Mouse (Mus musculus) limb, embryonic 11.5 days (tissue): ENCODE results near the gene Gna12. TPM values are rescaled to one million over a fixed set of nuclear protein-coding genes. Genes with fewer than 3 reads are reported as not detected.

Source experiments
- ATAC-seq: fragments of 200-750 bp; cut with Nextera tagmentation; 2 replicates; pipeline ENCODE4 v1.8.0; 2017; ENCODE audit warnings: low read depth; ENCODE audit not compliant: insufficient number of reproducible peaks, low FRiP score, low TSS enrichment
- DNase-seq: peaks from one replicate; pipeline ENCODE4 v3.0.0-alpha.2; 2015; ENCODE audit warnings: low spot score
- H3K27ac ChIP-seq: fragments of 300-500 bp; sonication (generic); replicated peaks from 2 replicates; pipeline ENCODE4 v1.5.1; 2014; ENCODE audit warnings: low read depth, mild to moderate bottlenecking, low read length
- H3K27me3 ChIP-seq: fragments of 300-500 bp; sonication (generic); 2 replicates; pipeline ENCODE4 v1.6.1; 2014; ENCODE audit warnings: mild to moderate bottlenecking, low read length, mixed read lengths; ENCODE audit not compliant: control insufficient read depth, insufficient read depth
- H3K36me3 ChIP-seq: fragments of 300-500 bp; sonication (generic); 2 replicates; pipeline ENCODE4 v1.6.1; 2014; ENCODE audit warnings: mild to moderate bottlenecking, low read length, moderate library complexity, mixed read lengths; ENCODE audit not compliant: control insufficient read depth, insufficient read depth
- H3K4me1 ChIP-seq: fragments of 300-500 bp; sonication (generic); 2 replicates; pipeline ENCODE4 v1.6.1; 2014; ENCODE audit warnings: low read length, mixed read lengths; ENCODE audit not compliant: control insufficient read depth, insufficient read depth
- H3K4me2 ChIP-seq: fragments of 300-500 bp; sonication (generic); 2 replicates; pipeline ENCODE4 v1.6.1; 2014; ENCODE audit warnings: low read depth, mild to moderate bottlenecking, moderate library complexity; ENCODE audit not compliant: severe bottlenecking
- H3K4me3 ChIP-seq: fragments of 300-500 bp; sonication (generic); 2 replicates; pipeline ENCODE4 v1.5.1; 2014; ENCODE audit warnings: low read depth, low read length
- H3K9ac ChIP-seq: fragments of 300-500 bp; sonication (generic); 2 replicates; pipeline ENCODE4 v1.6.1; 2014; ENCODE audit warnings: mild to moderate bottlenecking, low read length
- H3K9me3 ChIP-seq: fragments of 300-500 bp; sonication (generic); 2 replicates; pipeline ENCODE4 v1.6.1; 2016; ENCODE audit warnings: low read length; ENCODE audit not compliant: control insufficient read depth
- WGBS: fragments of 180-500 bp; shearing (Covaris S2); extraction: QIAGEN DNeasy Blood & Tissue Kit; methylation state at CpG from one replicate; pipeline ENCODE4 v1.1.7; 2014; 5-methylcytosine and 5-hydroxymethylcytosine counted together
- polyA plus RNA-seq: library from polyadenylated mRNA; unstranded; fragments of >200 nt; fragmentation: Nextera tagmentation; extraction: Ambion mirVana; gene quantifications from 2 replicates; pipeline ENCODE4 v1.2.1, GENCODE M21; 2014

The Gna12 gene
- polyA plus RNA-seq, 1 experiment from 2014 or later, result 34.5 TPM

DNA sequence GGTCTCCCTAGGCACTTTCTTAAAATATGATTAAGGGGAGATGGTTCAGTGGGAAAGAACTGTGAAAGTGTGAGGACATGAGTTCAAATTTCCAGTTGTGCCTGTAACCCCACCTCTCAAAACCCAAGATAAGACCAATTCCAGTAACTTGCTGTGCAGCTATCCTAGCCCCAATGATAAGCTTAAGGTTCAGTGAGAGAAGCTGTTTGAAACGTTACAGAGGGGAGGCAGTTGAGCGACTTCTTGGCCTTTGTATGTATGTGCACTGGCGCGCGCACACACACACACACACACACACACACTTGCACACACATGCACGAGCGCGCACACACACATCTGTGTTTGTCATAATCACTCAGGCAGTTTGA is 817 bp upstream of the Gna12 start:
- Histone ChIP-seq H3K9me3 (no peaks in the 10 kb centered on the region), H3K9ac (no peak overlapping the region), H3K27ac (no peak overlapping the region), H3K4me2 (peak overlapping the region; percentile 34), H3K36me3 (no peaks in the 10 kb centered on the region), H3K27me3 (no peaks in the 10 kb centered on the region), H3K4me3 (no peak overlapping the region), H3K4me1 (0 out of 2 replicates have a peak, but pooled peaks cover 3% of the 10 kb centered on the region)
- ATAC-seq (no peak), DNase-seq (no peak)
- 81% methylated on average over 8 of the region's 8 CpGs for WGBS

GRCm38 (mm10) chr5:140829911-140830294 is 328 bp downstream of the Gna12 start:
- H3K36me3 ChIP-seq, result no peaks in the 10 kb centered on the region
- WGBS, result under 1% methylated on average over 45 of the region's 58 CpGs
- DNase-seq, result peak; percentile 71
- peak overlapping the region; percentile 79 for H3K9ac ChIP-seq
- H3K27ac ChIP-seq, result peak overlapping the region; percentile 36; the same call in 1 of the 2 replicates
- H3K4me3 ChIP-seq, result peak overlapping the region; percentile 74
- 0 out of 2 replicates have a peak, but pooled peaks cover 3% of the 10 kb centered on the region for H3K4me1 ChIP-seq
- H3K27me3 ChIP-seq, result no peaks in the 10 kb centered on the region
- H3K4me2 ChIP-seq, result peak overlapping the region; percentile 95
- no peaks in the 10 kb centered on the region for H3K9me3 ChIP-seq
- no peak; the same call in 1 of the 2 replicates for ATAC-seq

DNA sequence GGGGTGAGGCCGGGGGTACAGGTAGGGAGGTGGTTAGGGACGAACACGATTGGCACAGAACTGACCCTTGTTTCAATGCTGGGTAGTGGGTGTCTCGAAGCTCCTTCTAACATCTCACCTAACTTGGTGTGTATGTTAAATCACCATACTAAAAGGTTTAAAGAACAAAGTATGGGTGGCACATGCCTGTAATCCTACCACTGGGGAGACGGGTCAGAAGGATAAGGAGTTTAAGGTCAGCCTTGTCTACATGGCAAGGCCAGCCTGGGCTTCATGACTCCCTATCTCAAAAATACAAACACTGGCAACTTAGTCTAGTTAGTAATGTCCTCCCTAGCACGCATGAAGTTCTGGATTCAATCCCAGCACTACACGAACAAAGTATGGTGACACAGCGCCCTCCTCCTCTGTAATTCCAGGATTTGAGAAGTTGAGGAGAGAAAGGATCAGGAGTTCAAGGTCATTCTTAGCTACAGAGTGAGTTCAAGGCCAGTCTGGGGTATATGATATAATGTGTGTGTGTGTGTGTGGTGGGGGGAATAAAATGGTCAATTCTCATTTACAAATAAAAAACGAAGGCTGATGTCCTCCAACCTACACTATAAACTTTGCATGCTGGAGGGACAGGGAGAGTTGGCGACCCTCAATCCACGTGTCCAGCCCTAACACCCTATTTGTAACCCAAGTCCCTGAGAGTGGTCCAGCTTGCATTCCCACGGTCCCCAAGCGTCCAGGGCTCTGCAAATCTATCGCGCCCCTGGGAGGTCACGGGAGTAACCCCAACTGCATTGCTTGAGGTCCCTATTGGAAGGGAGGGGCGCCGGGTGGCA is 935 bp downstream of the Gna12 start:
- Histone ChIP-seq H3K9ac (peak overlapping the region; percentile 79), H3K27me3 (no peaks in the 10 kb centered on the region), H3K9me3 (no peaks in the 10 kb centered on the region), H3K27ac (no peak overlapping the region), H3K36me3 (no peaks in the 10 kb centered on the region), H3K4me1 (0 out of 2 replicates have a peak, but pooled peaks cover 3% of the 10 kb centered on the region), H3K4me3 (peak overlapping the region; percentile 74), H3K4me2 (peak overlapping the region; percentile 95)
- DNase-seq, result peak; percentile 25
- WGBS, result 38% methylated on average over 18 of the region's 18 CpGs
- ATAC-seq, result no peak

DNA sequence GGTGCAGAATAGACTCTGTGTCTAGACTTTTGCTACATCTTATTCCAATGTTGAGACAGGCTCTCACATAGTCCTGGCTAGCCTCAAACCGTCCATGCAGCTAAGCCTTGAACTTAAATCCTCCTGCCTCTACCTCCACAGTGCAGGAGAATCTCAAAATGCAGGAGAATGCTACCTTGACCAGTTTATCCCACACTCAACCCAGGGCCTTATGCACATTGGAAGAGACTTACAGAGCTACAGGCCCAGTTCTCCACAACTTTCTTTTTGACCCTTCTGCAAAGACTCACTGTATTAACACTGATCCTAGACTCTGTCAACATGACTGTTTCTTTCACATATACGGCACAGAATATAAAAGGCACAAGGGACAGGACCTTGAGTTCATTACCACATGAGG is 1.9 kb downstream of the Gna12 start:
- DNase-seq (no peak), ATAC-seq (no peak)
- no peak overlapping the region for H3K4me3 ChIP-seq
- H3K9ac ChIP-seq, result no peak overlapping the region
- H3K9me3 ChIP-seq, result no peaks in the 10 kb centered on the region
- 0 out of 2 replicates have a peak, but pooled peaks cover 3% of the 10 kb centered on the region for H3K4me1 ChIP-seq
- H3K4me2 ChIP-seq, result no peak overlapping the region
- H3K27me3 ChIP-seq, result no peaks in the 10 kb centered on the region
- no peaks in the 10 kb centered on the region for H3K36me3 ChIP-seq
- no peak overlapping the region for H3K27ac ChIP-seq
- WGBS, result 89% methylated on average over 2 of the region's 2 CpGs

DNA sequence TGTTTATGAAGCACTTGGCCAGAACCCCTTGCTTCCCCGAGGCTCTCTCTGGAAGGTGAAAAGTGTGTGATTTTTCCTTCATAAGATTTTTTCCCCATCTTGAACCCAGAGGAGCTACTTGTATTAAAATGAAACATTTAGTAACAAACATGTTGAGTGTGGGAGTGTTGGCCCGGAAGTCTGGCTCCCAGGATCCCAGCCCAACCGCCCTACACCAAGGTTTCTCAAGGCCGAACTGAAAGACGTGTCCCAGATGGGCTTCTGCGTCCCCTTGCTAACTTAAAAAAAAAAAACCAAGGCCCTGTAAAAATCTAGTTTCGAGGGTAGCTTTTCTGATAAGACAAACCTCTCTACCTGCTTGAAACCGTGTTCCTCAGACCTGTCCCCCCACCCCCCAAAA is 2.3 kb downstream of the Gna12 start:
- DNase-seq (no peak), ATAC-seq (no peak)
- Histone ChIP-seq H3K36me3 (no peaks in the 10 kb centered on the region), H3K9me3 (no peaks in the 10 kb centered on the region), H3K27me3 (no peaks in the 10 kb centered on the region), H3K9ac (no peak overlapping the region), H3K4me2 (no peak overlapping the region), H3K27ac (no peak overlapping the region), H3K4me1 (0 out of 2 replicates have a peak, but pooled peaks cover 3% of the 10 kb centered on the region), H3K4me3 (no peak overlapping the region)
- WGBS, result 76% methylated on average over 8 of the region's 8 CpGs

DNA sequence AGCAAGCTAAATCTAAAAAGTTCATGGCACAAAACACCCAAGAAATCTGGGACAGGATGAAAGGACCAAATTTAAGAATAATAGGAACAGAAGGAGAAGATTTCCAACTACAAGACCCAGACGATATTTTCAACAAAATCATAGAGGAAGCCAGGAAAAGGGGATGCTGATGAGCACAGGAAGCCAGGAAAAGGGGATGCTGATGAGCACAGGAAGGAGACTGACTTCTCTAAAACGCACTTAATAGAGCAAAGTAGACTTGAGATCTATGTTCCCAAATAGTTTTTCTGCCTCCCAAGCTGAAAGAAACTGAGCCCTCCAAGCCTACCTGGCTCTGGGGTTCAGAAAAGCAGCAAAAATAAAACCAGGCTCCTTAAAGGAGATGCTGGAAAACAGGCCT is 2.8 kb downstream of the Gna12 start:
- H3K9me3 ChIP-seq, result no peaks in the 10 kb centered on the region
- no peaks in the 10 kb centered on the region for H3K27me3 ChIP-seq
- no peaks in the 10 kb centered on the region for H3K36me3 ChIP-seq
- H3K4me2 ChIP-seq, result no peak overlapping the region
- H3K4me3 ChIP-seq, result no peak overlapping the region
- H3K27ac ChIP-seq, result no peak overlapping the region
- DNase-seq (no peak), ATAC-seq (no peak)
- 61% methylated on average over 2 of the region's 2 CpGs for WGBS
- H3K9ac ChIP-seq, result no peak overlapping the region
- H3K4me1 ChIP-seq, result 0 out of 2 replicates have a peak, but pooled peaks cover 3% of the 10 kb centered on the region

GRCm38 (mm10) chr5:140826796-140827195 is 3.4 kb downstream of the Gna12 start:
- 33% methylated on average over 1 of the region's 1 CpGs for WGBS
- DNase-seq (no peak), ATAC-seq (no peak)
- Histone ChIP-seq H3K4me1 (0 out of 2 replicates have a peak, but pooled peaks cover 3% of the 10 kb centered on the region), H3K4me3 (no peak overlapping the region), H3K27ac (no peak overlapping the region), H3K27me3 (no peaks in the 10 kb centered on the region), H3K4me2 (no peak overlapping the region), H3K9ac (no peak overlapping the region), H3K36me3 (no peaks in the 10 kb centered on the region), H3K9me3 (no peaks in the 10 kb centered on the region)

DNA sequence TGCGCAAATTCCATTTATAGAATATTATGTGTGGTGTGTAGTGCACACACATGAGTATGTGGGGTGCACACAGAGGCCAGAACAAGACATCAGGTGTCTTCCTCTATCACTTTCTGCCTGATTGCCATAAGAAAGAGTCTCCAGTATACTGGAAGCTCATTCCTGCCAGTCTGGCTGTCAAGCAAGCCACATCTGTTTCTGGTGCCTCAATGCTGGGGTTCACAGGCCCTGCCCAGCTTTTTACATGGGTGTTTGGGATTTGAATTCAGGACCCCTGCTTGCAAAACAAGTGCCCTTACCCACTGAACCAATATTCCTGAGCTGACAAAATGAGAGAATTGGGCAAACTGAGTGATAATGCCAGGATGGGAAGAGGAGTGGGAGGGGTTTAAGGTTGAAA is 4.1 kb downstream of the Gna12 start:
- Histone ChIP-seq H3K4me1 (0 out of 2 replicates have a peak, but pooled peaks cover 3% of the 10 kb centered on the region), H3K36me3 (no peaks in the 10 kb centered on the region), H3K4me3 (no peak overlapping the region), H3K4me2 (no peak overlapping the region), H3K9me3 (no peaks in the 10 kb centered on the region), H3K27me3 (no peaks in the 10 kb centered on the region), H3K9ac (no peak overlapping the region), H3K27ac (no peak overlapping the region)
- WGBS, result 100% methylated on average over 1 of the region's 1 CpGs
- DNase-seq, result no peak
- ATAC-seq, result no peak
